Mouse (Mus musculus) splenic B cell, adult 2 months (primary cell): ENCODE results near the gene Lrch4.

Experiments
- DNase-seq: peaks from one replicate; pipeline ENCODE4 v3.0.0-alpha.2; 2011; ENCODE audit warnings: low read depth, low spot score
- H3K27me3 ChIP-seq: 2 replicates; pipeline ENCODE4 v1.6.1; 2012; ENCODE audit warnings: mild to moderate bottlenecking, low read length, moderate library complexity, mixed read lengths; ENCODE audit not compliant: control insufficient read depth, poor library complexity, insufficient read depth, severe bottlenecking
- H3K36me3 ChIP-seq: 2 replicates; pipeline ENCODE4 v1.6.1; 2012; ENCODE audit warnings: mild to moderate bottlenecking, low read length, moderate library complexity, mixed read lengths; ENCODE audit not compliant: control insufficient read depth, poor library complexity, insufficient read depth, severe bottlenecking

Gene Lrch4

GRCm38 (mm10) chr5:137653366-137653765 lies 24.4 kb downstream of the Lrch4 start:
- DNase-seq = no peak
- no peaks in the 10 kb centered on the region for H3K27me3 ChIP-seq
- H3K36me3 ChIP-seq = no peaks in the 10 kb centered on the region

- H3K36me3 ChIP-seq = peaks cover under 1% of the 10 kb centered on the region; the same call in 1 of the 2 replicates
- no peaks in the 10 kb centered on the region for H3K27me3 ChIP-seq
- peak; percentile 59 for DNase-seq
These were observed 25.8 kb downstream of the Lrch4 start for GRCm38 (mm10) chr5:137654746-137655145.

- peak; percentile 79 for DNase-seq
- Histone ChIP-seq H3K27me3 (no peaks in the 10 kb centered on the region), H3K36me3 (peaks cover 5% of the 10 kb centered on the region; the same call in 1 of the 2 replicates)
These were observed 28.1 kb downstream of the Lrch4 start for GRCm38 (mm10) chr5:137656977-137657376.

- Histone ChIP-seq H3K27me3 (no peaks in the 10 kb centered on the region), H3K36me3 (peaks cover 10% of the 10 kb centered on the region)
- no peak for DNase-seq
These were observed 31.3 kb downstream of the Lrch4 start for GRCm38 (mm10) chr5:137660064-137660688.

GRCm38 (mm10) chr5:137663057-137663456 lies 34.1 kb downstream of the Lrch4 start:
- DNase-seq = no peak
- Histone ChIP-seq H3K36me3 (peaks cover 10% of the 10 kb centered on the region), H3K27me3 (no peaks in the 10 kb centered on the region)

- Histone ChIP-seq H3K27me3 (no peaks in the 10 kb centered on the region), H3K36me3 (no peaks in the 10 kb centered on the region; the same call in 1 of the 2 replicates)
- DNase-seq = no peak
These were observed 40.0 kb downstream of the Lrch4 start for GRCm38 (mm10) chr5:137668971-137669370.

- Histone ChIP-seq H3K27me3 (no peaks in the 10 kb centered on the region), H3K36me3 (no peaks in the 10 kb centered on the region; the same call in 1 of the 2 replicates)
- peak; percentile 70 for DNase-seq
These were observed 41.3 kb downstream of the Lrch4 start for GRCm38 (mm10) chr5:137670240-137670639.

GRCm38 (mm10) chr5:137671443-137672240 lies 42.7 kb downstream of the Lrch4 start:
- Histone ChIP-seq H3K27me3 (no peaks in the 10 kb centered on the region), H3K36me3 (no peaks in the 10 kb centered on the region)
- DNase-seq = peak; percentile 42

GRCm38 (mm10) chr5:137672361-137672760 lies 43.4 kb downstream of the Lrch4 start:
- no peaks in the 10 kb centered on the region for H3K27me3 ChIP-seq

GRCm38 (mm10) chr5:137673015-137673414 lies 44.1 kb downstream of the Lrch4 start:
- no peaks in the 10 kb centered on the region for H3K27me3 ChIP-seq
- no peak for DNase-seq
- H3K36me3 ChIP-seq = 0 out of 2 replicates have a peak, but pooled peaks cover 2% of the 10 kb centered on the region

More at GRCm38 (mm10) chr5:137672361-137672760, 43.4 kb downstream of the Lrch4 start:
- H3K36me3 ChIP-seq = 0 out of 2 replicates have a peak, but pooled peaks cover 2% of the 10 kb centered on the region
- no peak for DNase-seq

- H3K36me3 ChIP-seq = 0 out of 2 replicates have a peak, but pooled peaks cover 2% of the 10 kb centered on the region
- no peak for DNase-seq
- no peaks in the 10 kb centered on the region for H3K27me3 ChIP-seq
These were observed 45.9 kb downstream of the Lrch4 start for GRCm38 (mm10) chr5:137674786-137675185.

- 0 out of 2 replicates have a peak, but pooled peaks cover 2% of the 10 kb centered on the region for H3K36me3 ChIP-seq
- no peaks in the 10 kb centered on the region for H3K27me3 ChIP-seq
- DNase-seq = no peak
These were observed 48.9 kb downstream of the Lrch4 start for GRCm38 (mm10) chr5:137677859-137678258.

GRCm38 (mm10) chr5:137678736-137679135 lies 49.8 kb downstream of the Lrch4 start:
- DNase-seq = no peak
- H3K27me3 ChIP-seq = no peaks in the 10 kb centered on the region
- 0 out of 2 replicates have a peak, but pooled peaks cover 2% of the 10 kb centered on the region for H3K36me3 ChIP-seq

- Histone ChIP-seq H3K27me3 (no peaks in the 10 kb centered on the region), H3K36me3 (0 out of 2 replicates have a peak, but pooled peaks cover 2% of the 10 kb centered on the region)
- DNase-seq = no peak
These were observed 50.8 kb downstream of the Lrch4 start for GRCm38 (mm10) chr5:137679726-137680125.

- no peaks in the 10 kb centered on the region for H3K27me3 ChIP-seq
- no peaks in the 10 kb centered on the region for H3K36me3 ChIP-seq
- DNase-seq = no peak
These were observed 53.6 kb downstream of the Lrch4 start for GRCm38 (mm10) chr5:137682526-137682925.
